Comparison of ENCODE assay signal across 8 mouse cellular contexts in the genomic region with DNA sequence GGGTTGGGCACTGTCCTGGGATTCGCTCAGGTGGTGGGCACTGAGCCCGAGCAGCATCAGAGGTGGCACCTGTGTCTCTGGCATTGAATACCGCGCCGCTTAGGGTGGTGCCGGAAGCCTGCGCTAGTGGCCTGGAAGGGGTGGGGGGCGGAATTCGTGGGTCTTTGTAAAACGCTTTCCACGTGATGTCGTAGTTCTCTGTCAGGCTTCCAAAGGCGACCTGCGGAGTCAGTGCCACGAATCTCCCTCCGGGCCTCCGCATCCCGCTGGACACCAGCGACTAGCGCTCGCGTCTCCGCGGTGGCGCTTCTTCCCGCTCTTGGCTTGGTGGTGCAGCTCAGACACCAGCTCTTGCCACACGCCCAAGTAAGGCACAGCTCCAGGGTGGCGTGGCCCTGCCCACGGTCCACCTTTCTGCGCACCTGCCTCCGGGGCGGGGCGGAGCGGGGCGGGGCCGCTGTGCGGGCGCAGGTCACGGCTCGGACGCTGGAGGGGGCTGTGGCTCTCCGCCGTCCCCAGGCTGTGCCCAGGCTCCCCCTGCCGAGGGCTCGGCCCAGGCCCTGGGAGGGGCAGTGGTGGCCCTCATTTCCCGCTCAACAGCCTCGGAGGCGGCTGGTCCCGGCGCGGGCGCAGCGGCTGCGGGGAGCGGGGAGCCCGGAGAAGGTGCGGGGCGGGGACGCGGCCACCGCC. TPM values are rescaled to one million over a fixed set of nuclear protein-coding genes. Genes with fewer than 3 reads are reported as not detected.
DNase-seq lines count a peak whose midpoint lies in the region; ATAC-seq lines count a peak whose summit lies in the region.

A gene (plus strand): TSS at position 228 of the 690 bp plus-strand sequence.

- 1% methylated on average over 54 of the region's 61 CpGs for WGBS in lung, embryonic 15.5 days

- H3K9me3 ChIP-seq in lung, embryonic 15.5 days = no peaks in the 10 kb centered on the region

- H3K36me3 ChIP-seq in lung, embryonic 15.5 days = no peaks in the 10 kb centered on the region

- DNase-seq in ES-CJ7 (ENCODE audit: low read depth, low spot score) = peak; percentile 53
- peak; percentile 91 to 94 for DNase-seq in cerebellum, adult 18-20 months
- peak; percentile 90 for DNase-seq in heart, postnatal 4 days
- DNase-seq in layer of hippocampus, adult 8-10 months (ENCODE audit: low spot score in 2 of 2) = peak in 1 of 2 experiments; percentile 69
- peak; percentile 75 for DNase-seq in ovary, postnatal 10 days (ENCODE audit: low spot score)
- DNase-seq in thymus, postnatal 14 days = peak; percentile 60

- peaks cover 42% of the 10 kb centered on the region for H3K4me1 ChIP-seq in lung, embryonic 15.5 days

- peak; percentile 69 for ATAC-seq in frontal cortex, adult (ENCODE audit: low TSS enrichment)
- peak; percentile 96 for ATAC-seq in lung, embryonic 15.5 days (ENCODE audit: borderline replicate concordance, extremely low read depth, low FRiP score, low TSS enrichment)

- H3K27ac ChIP-seq in lung, embryonic 15.5 days = peak within 1 kb of the TSS; percentile 91

- peak within 1 kb of the TSS; percentile 96 for H3K4me2 ChIP-seq in lung, embryonic 15.5 days

- H3K4me3 ChIP-seq in lung, embryonic 15.5 days = peak within 1 kb of the TSS; percentile 84

- peak within 1 kb of the TSS; percentile 83 for H3K9ac ChIP-seq in lung, embryonic 15.5 days

- no peaks in the 10 kb centered on the region for H3K27me3 ChIP-seq in lung, embryonic 15.5 days

RNA-seq across cellular contexts. Expression of the gene that starts here (rescaled TPM):
- 10 to 100 TPM; 42.9 to 43.2 TPM for total RNA-seq in heart, postnatal 4 days (2021)
- total RNA-seq in layer of hippocampus, adult 8-10 months (2022) = 100 to 1,000 TPM; 110 to 121 (median 116) TPM
- 24.1 and 25.0 TPM in 2 replicates for polyA plus RNA-seq in lung, embryonic 15.5 days (2015; fragmentation: Nextera tagmentation; extraction: Ambion mirVana)
